Mouse (Mus musculus) cortical plate, adult 2 months (tissue): ENCODE measurements around the gene Ermard. TPM values are rescaled to one million over a fixed set of nuclear protein-coding genes. Genes with fewer than 3 reads are reported as not detected.
"Not testable (repeated sequence)": the region's sequence is repeated elsewhere in the genome, so short reads cannot be mapped to it uniquely, and the experiment has no call there.

ENCODE experiments used
- H3K27ac ChIP-seq: fragments of 200-500 bp; 2 replicates; pipeline ENCODE4 v1.5.1; 2012; ENCODE audit warnings: low read length, control low read depth, inconsistent platforms; ENCODE audit not compliant: insufficient read depth
- H3K4me1 ChIP-seq: fragments of 200-500 bp; 2 replicates; pipeline ENCODE4 v1.6.1; 2011; ENCODE audit warnings: low read length; ENCODE audit not compliant: control insufficient read depth, insufficient read depth
- H3K4me3 ChIP-seq: fragments of 200-500 bp; 2 replicates; pipeline ENCODE4 v1.5.1; 2011; ENCODE audit warnings: mild to moderate bottlenecking, low read length, control low read depth; ENCODE audit not compliant: insufficient read depth
- polyA plus RNA-seq: library from polyadenylated mRNA; depleted of rRNA; stranded (reverse); fragments of >200 nt; gene quantifications from 2 replicates; pipeline ENCODE4 v1.2.3, GENCODE M21; 2012; rRNA removed

Gene Ermard
- polyA plus RNA-seq: 67.1 and 80.8 TPM in 2 replicates

DNA sequence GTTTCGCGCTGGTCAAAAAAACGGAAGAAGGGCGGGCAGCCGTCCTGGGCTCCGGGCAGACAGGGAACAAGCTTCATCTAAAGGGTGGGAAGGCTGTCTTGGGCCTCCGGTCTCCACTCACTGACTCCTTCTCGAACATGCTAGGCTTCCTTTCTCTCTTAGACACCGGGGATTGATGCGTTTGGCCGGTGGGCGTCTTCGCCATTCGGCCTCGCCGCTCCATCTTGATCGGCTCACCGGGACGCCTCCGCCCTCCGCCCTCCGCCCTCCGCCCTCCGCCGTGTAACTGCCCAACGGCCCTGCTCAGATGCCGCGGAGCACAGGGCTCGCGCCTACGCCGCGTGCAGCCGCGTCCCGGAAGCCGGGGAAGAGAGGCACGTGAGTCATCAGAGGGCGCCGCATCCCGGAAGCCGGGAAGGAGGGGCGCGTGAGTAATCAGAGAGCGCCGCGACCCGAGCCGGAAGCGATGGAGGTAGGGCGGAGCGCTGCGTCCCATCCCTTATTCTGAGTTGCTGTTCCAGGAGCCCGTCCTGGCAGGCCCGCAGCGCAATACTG lies at the start of gene Ermard, which contains the start of the genes Tcte3 and Gm3448:
TSS of gene Ermard (plus strand) at position 34 of the 555 bp plus-strand sequence.
TSS of gene Tcte3 (minus strand) at position 314 of the 555 bp plus-strand sequence.
TSS of gene Gm3448 (minus strand) at position 363 of the 555 bp plus-strand sequence.
- not testable (repeated sequence) for H3K4me3 ChIP-seq, H3K4me1 ChIP-seq, H3K27ac ChIP-seq

- not testable (repeated sequence) for H3K4me3 ChIP-seq, H3K27ac ChIP-seq, H3K4me1 ChIP-seq
Measured at GRCm38 (mm10) chr17:14992522-14993138, 48.4 kb upstream of the Ermard start.

DNA sequence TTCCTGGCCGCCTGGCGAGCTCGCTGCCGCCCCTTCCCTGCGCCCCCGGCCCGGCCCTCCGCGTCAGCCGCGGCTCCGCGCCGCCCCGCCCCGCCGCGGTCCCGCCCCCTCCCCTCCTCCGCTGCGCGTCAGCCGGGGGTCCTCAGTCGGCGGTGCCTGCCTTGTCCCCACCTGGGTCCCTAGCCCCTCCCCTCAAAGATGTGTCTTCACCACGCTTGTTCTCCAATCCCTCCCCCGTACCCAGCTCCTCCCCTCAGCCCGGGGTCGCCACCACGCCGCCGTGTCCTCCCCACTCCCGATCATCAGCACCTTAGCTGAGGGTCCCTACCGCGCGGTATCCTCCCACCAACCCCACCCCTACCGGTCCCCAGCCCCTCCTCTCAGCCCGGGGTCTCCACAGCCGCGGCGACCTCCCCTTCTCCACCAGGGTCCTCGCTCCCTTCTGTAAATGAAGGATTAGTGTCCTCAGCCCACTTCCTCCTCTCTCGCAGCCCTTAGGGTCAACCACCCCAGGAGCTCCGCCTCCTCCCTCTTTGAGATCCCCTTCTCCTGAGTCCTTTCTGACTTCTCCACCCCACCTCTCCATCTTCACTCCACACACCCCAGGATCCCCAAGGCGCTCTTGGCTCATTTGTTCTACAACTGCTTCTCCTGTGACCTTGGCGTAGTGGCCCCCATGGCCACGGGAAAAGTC lies 47.7 kb upstream of the Ermard start:
- H3K27ac ChIP-seq, H3K4me1 ChIP-seq, H3K4me3 ChIP-seq: not testable (repeated sequence)

DNA sequence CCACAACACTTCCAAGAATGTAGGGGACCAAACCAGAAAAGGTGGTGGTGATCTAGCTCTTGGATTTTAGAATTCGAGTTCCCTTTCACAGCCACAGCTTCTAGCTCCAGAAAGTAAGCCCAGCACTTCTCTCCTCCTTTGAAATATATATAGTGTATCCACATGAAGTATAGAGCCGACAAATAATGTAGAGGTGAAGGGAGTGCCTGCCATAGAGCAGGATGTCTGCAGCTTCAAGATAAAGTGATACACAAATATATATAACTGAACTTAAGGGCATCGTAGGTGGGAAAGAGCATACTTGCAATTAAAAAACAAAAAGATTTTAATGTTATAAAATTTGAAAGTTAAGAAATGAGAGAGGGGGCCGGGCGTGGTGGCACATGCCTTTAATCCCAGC lies 46.9 kb upstream of the Ermard start:
- not testable (repeated sequence) for H3K27ac ChIP-seq, H3K4me3 ChIP-seq, H3K4me1 ChIP-seq

DNA sequence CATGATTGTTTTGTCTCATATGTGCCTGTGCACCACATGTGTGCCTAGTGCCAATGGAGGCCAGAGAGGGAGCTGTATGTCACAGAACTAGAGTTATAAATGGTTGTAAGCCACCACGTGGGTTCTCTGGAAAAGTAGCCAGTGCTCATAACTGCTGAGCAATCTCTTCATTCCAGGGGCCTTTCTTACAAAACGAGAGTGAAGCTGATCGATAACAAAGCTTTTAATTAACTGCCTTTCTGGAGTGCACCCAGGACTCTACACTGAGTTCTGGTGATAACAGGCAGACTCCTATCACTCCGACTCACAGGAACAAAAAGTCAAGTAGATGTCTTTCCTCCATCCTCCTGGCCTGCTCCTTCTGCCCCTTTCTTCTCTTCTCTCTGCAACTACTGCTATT lies 41.0 kb upstream of the Ermard start:
- H3K4me3 ChIP-seq, H3K27ac ChIP-seq, H3K4me1 ChIP-seq: not testable (repeated sequence)

- not testable (repeated sequence) for H3K27ac ChIP-seq
Measured at GRCm38 (mm10) chr17:15009088-15009487, 31.9 kb upstream of the Ermard start.

GRCm38 (mm10) chr17:15009706-15010413 lies 31.1 kb upstream of the Ermard start, which contains the start of gene Gm3435:
Gene Gm3435 (plus strand): TSS chr17:15010176.
- H3K27ac ChIP-seq, H3K4me3 ChIP-seq, H3K4me1 ChIP-seq: not testable (repeated sequence)

More at GRCm38 (mm10) chr17:15009088-15009487, 31.9 kb upstream of the Ermard start:
- not testable (repeated sequence) for H3K4me1 ChIP-seq, H3K4me3 ChIP-seq

DNA sequence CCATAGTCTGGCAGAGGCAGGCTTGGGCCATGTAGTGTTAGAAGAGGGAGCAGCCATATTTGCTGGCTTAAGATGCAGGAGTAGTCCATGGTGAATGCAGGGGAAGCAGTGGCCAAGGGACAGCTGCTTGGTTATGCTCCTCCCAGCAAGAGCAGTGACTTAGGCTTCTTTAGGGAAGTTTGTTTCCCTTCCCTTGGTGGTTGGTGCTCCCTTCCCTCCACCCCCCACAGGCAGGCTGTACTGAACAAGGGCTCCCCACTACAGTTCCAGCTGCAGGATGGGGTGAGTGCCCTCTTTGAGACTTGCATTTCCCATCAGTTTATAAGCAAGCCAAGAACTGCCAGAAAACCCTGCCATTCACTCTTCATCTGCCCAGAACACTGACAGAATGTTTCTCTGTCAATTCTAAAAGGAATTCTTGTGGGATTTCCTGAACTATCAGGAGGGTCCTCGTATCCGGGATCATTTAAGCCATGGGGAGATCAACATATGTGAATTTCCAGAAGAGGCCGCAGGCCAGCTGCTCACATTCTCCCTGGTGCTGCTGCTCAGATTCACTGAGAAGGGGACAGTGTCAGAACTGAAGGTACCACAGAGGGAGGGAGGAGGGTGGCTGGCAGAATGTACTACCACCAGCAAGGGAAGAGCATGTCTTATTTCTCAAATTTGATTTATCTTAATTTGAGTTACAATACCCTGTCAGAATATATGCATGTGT lies 19.3 kb upstream of the Ermard start:
- not testable (repeated sequence) for H3K4me3 ChIP-seq, H3K27ac ChIP-seq, H3K4me1 ChIP-seq

DNA sequence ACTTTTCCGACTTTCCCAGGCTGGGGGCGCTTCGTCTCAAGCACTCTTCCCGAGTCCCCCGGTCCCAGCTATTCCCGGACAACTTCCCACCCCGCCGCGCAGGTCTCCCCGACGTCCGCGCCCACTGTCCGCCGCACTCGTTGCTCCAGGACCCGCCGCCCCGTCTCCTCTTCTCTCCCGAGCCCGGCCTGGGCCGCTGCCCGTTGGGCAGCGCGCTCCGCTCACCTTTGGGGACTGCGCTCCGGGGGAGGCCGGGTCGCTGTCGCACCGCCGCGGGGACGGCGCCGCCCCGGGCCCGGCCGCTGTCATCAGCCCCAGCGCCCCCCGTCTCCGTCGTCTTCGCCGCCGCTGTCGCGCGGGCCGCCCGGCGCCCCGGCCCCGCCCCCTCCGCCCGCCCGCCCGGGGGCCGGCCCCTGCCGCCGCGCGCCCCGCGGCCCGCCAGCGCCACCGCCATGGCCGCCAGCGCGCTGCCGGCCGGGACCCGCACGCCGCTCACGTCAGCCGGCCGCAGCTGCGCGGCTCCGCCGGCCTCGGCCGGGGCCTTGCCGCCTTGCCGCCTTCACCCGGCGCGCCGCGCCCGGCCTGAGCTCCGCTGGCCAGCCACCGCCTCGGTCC lies 17.0 kb upstream of the Ermard start:
- not testable (repeated sequence) for H3K4me1 ChIP-seq, H3K4me3 ChIP-seq, H3K27ac ChIP-seq

GRCm38 (mm10) chr17:15024502-15025193 lies 16.4 kb upstream of the Ermard start:
- not testable (repeated sequence) for H3K4me3 ChIP-seq, H3K4me1 ChIP-seq, H3K27ac ChIP-seq

GRCm38 (mm10) chr17:15025513-15025912 lies 15.5 kb upstream of the Ermard start:
- not testable (repeated sequence) for H3K4me1 ChIP-seq, H3K27ac ChIP-seq, H3K4me3 ChIP-seq

- not testable (repeated sequence) for H3K27ac ChIP-seq, H3K4me1 ChIP-seq, H3K4me3 ChIP-seq
Measured at GRCm38 (mm10) chr17:15031414-15031813, 9.6 kb upstream of the Ermard start.

DNA sequence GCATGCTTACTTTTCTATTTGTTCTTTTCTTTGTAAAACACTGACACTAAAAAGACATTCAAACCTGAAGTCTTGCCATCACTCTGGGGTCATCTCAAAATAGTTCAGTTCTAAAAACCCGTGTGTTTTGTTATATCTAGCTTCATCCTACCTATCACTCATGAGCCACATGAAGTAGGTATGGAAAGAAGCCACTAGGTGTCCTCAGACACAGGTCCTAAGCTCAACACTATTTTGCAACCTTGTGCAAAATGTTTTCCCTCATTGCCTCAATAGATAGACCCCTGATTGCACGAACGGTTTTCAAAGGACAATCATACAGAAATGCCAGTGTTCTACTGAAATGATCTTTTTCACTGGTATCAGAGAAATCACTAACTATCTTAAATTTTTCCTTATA lies 553 bp upstream of the Ermard start:
- H3K4me3 ChIP-seq, H3K27ac ChIP-seq, H3K4me1 ChIP-seq: not testable (repeated sequence)

GRCm38 (mm10) chr17:15050338-15050737 lies 9.3 kb downstream of the Ermard start:
- not testable (repeated sequence) for H3K4me3 ChIP-seq, H3K27ac ChIP-seq, H3K4me1 ChIP-seq
